Mouse (Mus musculus) embryonic stem cell, embryonic (primary cell): Measurements from ENCODE around the gene Gm12695.

Experiments
- CTCF ChIA-PET, 4 experiments: fragments of 300-600 bp in 2 of 4; fragments of 350-600 bp in 2 of 4; sonication (Branson Sonifier 250); formaldehyde crosslinking; loops; one replicate each; lab custom pipeline; 2022; ENCODE audit warnings: inconsistent platforms in 2 of 4; lab: Charles Lee
- POLR2A ChIA-PET, 4 experiments: fragments of 300-600 bp in 2 of 4; fragments of 350-600 bp in 2 of 4; sonication (Branson Sonifier 250); formaldehyde crosslinking; loops; one replicate each; lab custom pipeline; 2022; ENCODE audit warnings: antibody characterized with exemption in 4 of 4, inconsistent platforms in 1 of 4; lab: Charles Lee

The Gm12695 gene

GRCm38 (mm10) chr4:96785086-96785485 lies at the start of gene Gm12695:
TSS of gene Gm12695 (minus strand) at chr4:96785186.
- CTCF ChIA-PET: no interaction called here
- POLR2A ChIA-PET: interaction anchor here in 1 of 4 experiments (1.6 kb wide), 1 partner anchor 11 kb away, joined by 3 read pairs; no protein-coding TSS in a partner anchor

DNA sequence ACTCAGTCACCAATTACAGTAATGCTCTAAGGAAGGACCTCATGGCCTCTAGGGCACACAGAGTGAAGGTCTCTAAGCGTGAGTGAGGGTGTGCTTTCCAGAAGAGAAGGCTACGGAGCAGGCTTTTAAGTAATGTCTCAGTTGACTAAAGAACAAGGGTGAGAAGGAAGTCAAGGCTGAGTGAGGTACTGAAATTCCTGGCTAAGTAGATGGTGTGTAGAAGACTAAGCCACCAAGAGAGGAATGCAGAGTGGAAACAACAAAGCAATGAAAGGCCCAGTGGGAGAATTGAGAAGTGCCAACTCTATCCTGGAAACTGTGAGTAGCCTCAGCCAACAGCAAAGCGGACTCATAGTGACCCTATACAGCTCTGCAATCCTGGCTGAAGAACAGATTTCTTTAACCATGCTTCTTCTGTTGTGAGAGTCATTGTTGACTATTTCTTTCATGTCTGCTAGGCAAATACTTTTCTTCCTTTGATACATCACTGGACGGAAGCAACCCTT lies 40.6 kb upstream of the Gm12695 start:
- CTCF ChIA-PET: no interaction called here
- POLR2A ChIA-PET: no interaction called here

DNA sequence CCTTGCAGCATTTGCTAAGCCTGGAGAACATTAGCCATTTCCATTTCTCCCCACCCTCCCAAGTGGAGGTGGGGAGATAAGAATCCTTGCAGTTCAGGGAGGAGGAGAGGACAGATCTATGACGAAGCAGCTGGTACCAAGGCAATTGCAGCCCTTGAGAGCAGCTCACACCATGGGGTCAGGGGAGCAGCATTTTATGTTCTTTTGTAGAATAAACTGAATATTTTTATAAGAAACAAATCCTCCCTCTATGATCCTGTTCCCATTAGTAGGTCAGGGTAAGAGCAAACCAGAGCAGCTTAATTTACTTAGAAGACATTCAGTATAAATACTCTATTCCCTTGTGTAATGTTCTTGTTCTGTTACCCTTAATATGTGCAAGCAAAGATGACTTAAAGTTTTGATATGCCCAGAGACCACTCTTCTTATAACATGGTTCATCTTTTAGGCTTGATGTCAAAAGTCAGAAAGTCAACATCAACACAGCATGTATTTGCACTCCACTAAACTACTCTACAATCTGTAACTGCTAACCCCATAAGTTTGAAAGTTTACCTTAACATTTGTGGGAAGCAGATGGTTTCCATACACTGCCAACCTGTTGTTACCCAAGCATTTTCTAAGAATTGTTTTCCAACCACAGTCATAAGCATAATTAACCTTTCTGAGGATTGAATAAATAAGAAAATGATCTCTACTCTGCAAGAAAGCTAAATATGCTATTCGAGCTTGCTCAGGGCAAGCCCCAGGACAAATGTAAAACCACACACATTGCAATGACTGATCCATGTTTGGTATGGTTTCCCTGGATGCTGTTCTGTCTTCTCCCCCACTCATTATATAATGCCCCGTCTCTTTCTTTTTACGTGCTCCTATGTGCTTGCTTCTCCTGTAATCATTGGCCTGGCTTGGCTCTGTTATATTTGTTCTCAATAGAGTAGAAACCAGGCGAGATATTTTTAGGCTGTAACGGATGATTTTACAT lies 22.1 kb upstream of the Gm12695 start:
- CTCF ChIA-PET: no interaction called here
- POLR2A ChIA-PET: no interaction called here

GRCm38 (mm10) chr4:96799380-96800157 lies 14.6 kb upstream of the Gm12695 start:
- POLR2A ChIA-PET: no interaction called here
- CTCF ChIA-PET: interaction anchor here in 1 of 4 experiments (0.7 kb wide), 1 partner anchor 64 kb away, joined by 3 read pairs; no protein-coding TSS in a partner anchor

GRCm38 (mm10) chr4:96797583-96797982 lies 12.6 kb upstream of the Gm12695 start:
- ChIA-PET CTCF (no interaction called here), POLR2A (no interaction called here)

DNA sequence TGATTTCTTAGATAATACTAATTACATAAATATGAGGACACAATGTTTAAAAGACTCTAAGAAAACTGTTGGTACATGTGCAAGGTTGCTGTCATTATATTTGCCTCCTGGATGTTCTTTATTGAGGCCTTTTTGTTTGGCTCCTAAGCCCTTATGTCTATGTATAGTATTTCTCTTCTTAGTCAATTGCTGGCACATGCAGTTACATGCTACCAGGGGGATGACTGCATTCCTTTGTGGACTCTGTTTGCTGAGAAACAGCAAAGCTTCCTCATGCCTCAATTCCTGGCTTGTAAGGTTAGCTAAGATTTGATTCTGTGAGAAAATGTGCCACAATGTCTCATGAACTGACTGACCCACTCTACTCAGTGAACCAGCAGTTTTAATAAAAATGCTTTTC lies 6.3 kb upstream of the Gm12695 start:
- ChIA-PET CTCF (no interaction called here), POLR2A (no interaction called here)

- ChIA-PET POLR2A (no interaction called here), CTCF (no interaction called here)
Observed at GRCm38 (mm10) chr4:96789905-96790304, 4.9 kb upstream of the Gm12695 start.

- POLR2A ChIA-PET: interaction anchor here in 1 of 4 experiments (0.6 to 1.6 kb wide), 2 partner anchors 12 to 52 kb away, joined by 3 to 4 read pairs; no protein-coding TSS in a partner anchor
- CTCF ChIA-PET: no interaction called here
Observed at GRCm38 (mm10) chr4:96786610-96787009, 1.6 kb upstream of the Gm12695 start.

DNA sequence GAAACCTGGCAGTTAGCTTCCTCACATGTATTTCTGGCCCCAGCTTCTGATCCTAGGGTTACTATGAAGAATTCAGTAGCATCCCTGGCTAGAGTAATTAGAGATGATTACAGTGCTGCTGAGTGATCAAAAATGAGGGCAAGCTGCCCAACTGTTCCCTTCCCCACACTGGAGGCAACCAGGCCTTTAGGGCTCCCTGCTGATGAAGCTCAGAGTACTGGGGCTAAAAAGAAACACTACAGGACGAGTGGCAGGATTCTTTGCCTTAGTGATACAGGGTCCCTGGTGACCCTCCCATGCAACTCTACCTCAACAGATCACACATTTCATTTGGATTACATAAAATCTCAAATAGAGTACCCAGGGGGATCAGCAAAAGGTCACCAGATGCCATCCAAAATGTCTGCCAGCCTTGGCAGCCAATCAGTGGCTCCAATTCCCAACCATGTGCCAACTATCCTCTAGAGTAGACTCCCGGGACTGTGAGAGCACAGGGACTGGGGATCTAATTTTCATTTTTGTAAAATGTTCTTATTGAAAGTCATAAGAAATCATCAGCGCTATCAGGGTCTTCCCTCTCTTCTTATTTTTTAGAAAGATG lies 11.9 kb downstream of the Gm12695 start:
- ChIA-PET CTCF (no interaction called here), POLR2A (no interaction called here)

GRCm38 (mm10) chr4:96766396-96766998 lies 18.5 kb downstream of the Gm12695 start:
- CTCF ChIA-PET: no interaction called here
- POLR2A ChIA-PET: interaction anchor here in 1 of 4 experiments (0.6 kb wide), 1 partner anchor 258 kb away, joined by 4 read pairs; no protein-coding TSS in a partner anchor

DNA sequence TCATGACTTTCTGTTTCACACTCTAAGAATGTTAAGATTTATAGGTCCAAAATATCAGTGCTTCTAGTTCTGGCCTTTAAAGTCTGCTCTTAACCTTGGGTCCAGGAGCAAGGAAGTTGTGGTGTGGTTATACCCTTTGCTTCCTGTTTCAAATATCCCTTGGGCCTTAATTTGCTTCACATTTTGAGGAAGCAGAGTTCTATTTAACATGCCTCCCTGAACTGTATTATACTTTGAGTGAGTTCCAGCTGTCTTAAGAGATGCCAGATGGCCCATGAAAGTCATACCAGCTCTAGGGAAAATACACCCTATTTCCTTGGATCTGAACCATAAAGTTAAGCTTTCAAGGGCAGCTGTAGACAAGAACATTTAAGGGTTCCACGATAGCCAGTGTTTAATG lies 33.0 kb downstream of the Gm12695 start:
- ChIA-PET POLR2A (no interaction called here), CTCF (no interaction called here)

GRCm38 (mm10) chr4:96740472-96740871 lies 44.5 kb downstream of the Gm12695 start:
- CTCF ChIA-PET: no interaction called here
- POLR2A ChIA-PET: no interaction called here

DNA sequence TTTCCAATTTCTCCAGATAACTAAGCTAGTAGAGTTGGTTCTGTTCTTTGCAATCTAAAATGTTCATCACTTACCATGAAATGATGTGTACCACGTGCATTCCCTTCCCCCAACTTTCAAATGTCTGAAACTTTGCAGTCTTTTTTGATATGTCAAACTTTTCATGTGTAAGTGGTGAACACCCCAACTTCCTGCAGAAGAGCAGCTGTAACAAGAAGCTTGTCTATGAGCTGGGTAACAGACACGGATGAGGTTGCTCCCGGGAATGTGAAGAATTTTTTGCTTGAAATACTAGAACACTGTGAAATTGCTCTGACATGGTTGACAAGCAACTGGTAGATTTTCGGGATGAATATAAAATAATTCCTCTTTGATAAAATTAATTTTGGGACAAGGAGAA lies 55.7 kb downstream of the Gm12695 start:
- ChIA-PET POLR2A (no interaction called here), CTCF (no interaction called here)

GRCm38 (mm10) chr4:96728211-96728610 lies 56.8 kb downstream of the Gm12695 start:
- ChIA-PET POLR2A (no interaction called here), CTCF (no interaction called here)

- ChIA-PET CTCF (no interaction called here), POLR2A (no interaction called here)
Observed at GRCm38 (mm10) chr4:96725415-96726055, 59.5 kb downstream of the Gm12695 start.

DNA sequence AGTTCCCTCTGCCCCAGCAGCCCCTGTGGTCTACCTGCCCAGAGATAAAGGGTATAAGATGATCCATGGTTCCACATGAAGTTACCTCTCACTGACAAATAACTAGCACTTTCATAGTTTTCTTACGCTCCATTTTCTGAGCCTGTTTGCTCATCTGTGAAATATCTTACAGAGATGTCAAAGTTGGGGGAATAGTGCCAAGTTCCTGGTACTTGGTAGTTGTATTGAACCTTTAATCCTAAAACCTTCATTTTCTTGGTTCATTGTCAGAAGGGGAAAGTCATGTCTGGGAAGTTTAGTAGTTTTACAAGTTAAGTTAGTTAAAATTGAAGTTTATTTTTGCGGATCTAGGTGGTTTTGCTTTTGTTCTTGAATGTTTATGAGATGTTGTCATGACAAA lies 62.7 kb downstream of the Gm12695 start:
- ChIA-PET CTCF (no interaction called here), POLR2A (no interaction called here)

GRCm38 (mm10) chr4:96718977-96719966 lies 65.7 kb downstream of the Gm12695 start:
- ChIA-PET CTCF (no interaction called here), POLR2A (no interaction called here)
